Mouse (Mus musculus) midbrain, embryonic 15.5 days (tissue): ENCODE results near the gene Slc5a5. TPM values are rescaled to one million over a fixed set of nuclear protein-coding genes. Genes with fewer than 3 reads are reported as not detected.
A peak's percentile ranks its signal among the peaks of the same experiment; 100 is the strongest.

Source experiments
- ATAC-seq: fragments of 200-750 bp; cut with Nextera tagmentation; replicated peaks from 2 replicates; pipeline ENCODE4 v1.8.0; 2017; ENCODE audit warnings: moderate TSS enrichment
- H3K27ac ChIP-seq: fragments of 300-500 bp; sonication (generic); 2 replicates; pipeline ENCODE4 v1.5.1; 2015; ENCODE audit warnings: mild to moderate bottlenecking, inconsistent platforms
- H3K27me3 ChIP-seq: fragments of 300-500 bp; sonication (generic); replicated peaks from 2 replicates; pipeline ENCODE4 v1.6.1; 2015; ENCODE audit warnings: inconsistent platforms
- H3K36me3 ChIP-seq: fragments of 300-500 bp; sonication (generic); replicated peaks from 2 replicates; pipeline ENCODE4 v1.6.1; 2015; ENCODE audit warnings: inconsistent platforms
- H3K4me1 ChIP-seq: fragments of 300-500 bp; sonication (generic); 2 replicates; pipeline ENCODE4 v1.6.1; 2015; ENCODE audit warnings: inconsistent platforms
- H3K4me2 ChIP-seq: fragments of 300-500 bp; sonication (generic); 2 replicates; pipeline ENCODE4 v1.6.1; 2015; ENCODE audit warnings: inconsistent platforms, mild to moderate bottlenecking, moderate library complexity
- H3K4me3 ChIP-seq: fragments of 300-500 bp; sonication (generic); 2 replicates; pipeline ENCODE4 v1.5.1; 2015; ENCODE audit warnings: mild to moderate bottlenecking, inconsistent platforms
- H3K9ac ChIP-seq: fragments of 300-500 bp; sonication (generic); 2 replicates; pipeline ENCODE4 v1.6.1; 2015; ENCODE audit warnings: mild to moderate bottlenecking, inconsistent platforms
- H3K9me3 ChIP-seq: fragments of 300-500 bp; sonication (generic); 2 replicates; pipeline ENCODE4 v1.6.1; 2016; ENCODE audit warnings: inconsistent platforms
- WGBS: fragments of 180-500 bp; shearing (Covaris S2); methylation state at CpG from one replicate; pipeline ENCODE4 v1.1.7; 2015; ENCODE audit warnings: mixed read lengths; 5-methylcytosine and 5-hydroxymethylcytosine counted together
- polyA plus RNA-seq: library from polyadenylated mRNA; unstranded; fragments of >200 nt; fragmentation: Nextera tagmentation; extraction: Ambion mirVana; gene quantifications from 2 replicates; pipeline ENCODE4 v1.2.1, GENCODE M21; 2015

Gene Slc5a5
- polyA plus RNA-seq, 1 experiment from 2014 or later: 1.9 TPM

- 46% methylated on average over 5 of the region's 5 CpGs for WGBS
- Histone ChIP-seq H3K36me3 (no peaks in the 10 kb centered on the region), H3K27ac (no peak overlapping the region), H3K4me1 (peaks cover 8% of the 10 kb centered on the region), H3K9ac (no peak overlapping the region), H3K4me2 (no peak overlapping the region), H3K9me3 (no peaks in the 10 kb centered on the region), H3K27me3 (no peaks in the 10 kb centered on the region), H3K4me3 (no peak overlapping the region)
- no peak for ATAC-seq
These were observed 47.4 kb downstream of the Slc5a5 start for GRCm38 (mm10) chr8:70845108-70845507.

GRCm38 (mm10) chr8:70844523-70844922 lies 48.0 kb downstream of the Slc5a5 start:
- H3K27ac ChIP-seq: 0 out of 2 replicates have a peak overlapping the region, but pooled peaks have one; percentile 30

GRCm38 (mm10) chr8:70843941-70844340 lies 48.6 kb downstream of the Slc5a5 start:
- Histone ChIP-seq H3K4me1 (peaks cover 13% of the 10 kb centered on the region), H3K4me3 (no peak overlapping the region), H3K9me3 (no peaks in the 10 kb centered on the region), H3K27me3 (no peaks in the 10 kb centered on the region), H3K36me3 (no peaks in the 10 kb centered on the region), H3K27ac (no peak overlapping the region), H3K9ac (no peak overlapping the region), H3K4me2 (no peak overlapping the region)
- no peak for ATAC-seq
- WGBS: 83% methylated on average over 8 of the region's 8 CpGs

More at GRCm38 (mm10) chr8:70844523-70844922, 48.0 kb downstream of the Slc5a5 start:
- H3K9ac ChIP-seq: no peak overlapping the region
- H3K27me3 ChIP-seq: no peaks in the 10 kb centered on the region
- H3K4me2 ChIP-seq: no peak overlapping the region
- no peak for ATAC-seq
- WGBS: 4% methylated on average over 6 of the region's 6 CpGs
- H3K9me3 ChIP-seq: no peaks in the 10 kb centered on the region
- no peaks in the 10 kb centered on the region for H3K36me3 ChIP-seq
- peaks cover 11% of the 10 kb centered on the region for H3K4me1 ChIP-seq
- no peak overlapping the region for H3K4me3 ChIP-seq

- WGBS: 83% methylated on average over 5 of the region's 5 CpGs
- ATAC-seq: no peak
- Histone ChIP-seq H3K4me3 (no peak overlapping the region), H3K9me3 (no peaks in the 10 kb centered on the region), H3K36me3 (no peaks in the 10 kb centered on the region), H3K27ac (no peak overlapping the region), H3K27me3 (no peaks in the 10 kb centered on the region), H3K9ac (no peak overlapping the region), H3K4me2 (no peak overlapping the region), H3K4me1 (peaks cover 19% of the 10 kb centered on the region)
These were observed 49.3 kb downstream of the Slc5a5 start for GRCm38 (mm10) chr8:70843214-70843773.

DNA sequence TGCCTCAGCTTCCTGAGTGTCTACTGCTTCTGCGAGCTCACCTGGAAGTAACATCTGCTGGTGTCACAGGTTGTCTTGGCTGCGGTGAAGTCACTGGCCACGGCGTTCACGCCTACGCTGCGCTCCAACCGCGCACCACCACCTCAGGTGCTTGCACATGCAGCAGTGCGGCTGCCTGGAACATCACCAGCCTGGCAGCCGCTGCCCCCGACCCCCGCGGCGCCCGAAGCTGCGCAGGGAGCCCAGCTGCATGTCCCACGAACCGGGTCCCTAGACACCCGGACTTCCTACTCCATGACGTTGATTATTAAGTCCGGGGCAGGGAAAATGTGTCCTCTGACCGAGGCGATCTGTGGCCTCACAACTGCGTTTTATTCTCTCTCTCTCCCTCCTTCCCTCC lies 50.1 kb downstream of the Slc5a5 start:
- no peaks in the 10 kb centered on the region for H3K9me3 ChIP-seq
- H3K27me3 ChIP-seq: no peaks in the 10 kb centered on the region
- no peaks in the 10 kb centered on the region for H3K36me3 ChIP-seq
- ATAC-seq: no peak
- H3K4me3 ChIP-seq: no peak overlapping the region
- peaks cover 20% of the 10 kb centered on the region for H3K4me1 ChIP-seq
- no peak overlapping the region for H3K4me2 ChIP-seq
- no peak overlapping the region for H3K9ac ChIP-seq
- 74% methylated on average over 25 of the region's 25 CpGs for WGBS
- H3K27ac ChIP-seq: no peak overlapping the region

DNA sequence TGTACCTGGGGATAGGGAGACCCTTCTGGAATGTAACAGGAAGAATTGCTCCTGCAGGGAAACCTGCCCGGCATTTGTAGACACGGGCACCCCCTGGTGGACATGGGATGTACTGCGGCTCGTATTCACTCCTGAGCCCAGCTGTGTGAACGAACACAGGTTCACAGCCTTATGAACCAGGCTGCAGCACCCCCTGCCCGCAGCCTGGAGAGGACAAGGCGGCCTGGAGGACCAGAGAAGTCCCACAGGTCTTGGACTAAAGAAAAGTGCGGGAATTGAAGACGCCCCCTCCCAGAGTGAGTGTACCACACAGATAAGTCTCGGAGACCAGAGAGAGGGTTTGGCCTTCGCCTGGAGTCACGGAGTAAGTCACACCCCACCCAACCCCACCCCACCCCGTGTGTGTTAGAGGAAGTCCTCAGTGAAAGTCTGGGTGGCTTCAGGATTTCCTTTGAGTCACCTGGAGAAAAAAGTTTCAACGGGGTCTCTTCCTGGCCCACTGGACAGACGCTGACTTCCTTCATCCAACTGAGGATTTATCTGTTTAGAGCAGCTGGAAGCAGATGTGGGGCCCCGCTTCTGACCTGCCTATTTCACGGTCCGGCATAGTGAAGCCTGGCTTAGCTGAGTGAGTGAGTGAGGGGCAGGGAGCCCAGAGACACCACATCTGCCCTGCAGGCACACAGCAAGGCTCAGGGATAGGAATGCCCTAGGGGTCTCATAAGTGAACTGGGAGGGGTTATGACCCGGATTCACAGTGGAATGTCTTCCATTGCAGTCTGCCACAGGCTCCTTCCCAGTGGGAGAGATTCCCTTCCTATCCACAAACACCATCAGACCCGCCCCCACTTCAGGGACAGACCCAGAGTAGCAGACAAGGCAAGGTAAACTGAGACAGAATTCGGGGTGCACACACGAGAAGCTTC lies 51.1 kb downstream of the Slc5a5 start:
- no peak overlapping the region for H3K4me3 ChIP-seq
- no peaks in the 10 kb centered on the region for H3K36me3 ChIP-seq
- no peaks in the 10 kb centered on the region for H3K27me3 ChIP-seq
- H3K4me2 ChIP-seq: no peak overlapping the region
- H3K9ac ChIP-seq: no peak overlapping the region
- WGBS: 40% methylated on average over 22 of the region's 22 CpGs
- no peaks in the 10 kb centered on the region for H3K9me3 ChIP-seq
- no peak; the same call in 1 of the 2 replicates for ATAC-seq
- H3K27ac ChIP-seq: 0 out of 2 replicates have a peak overlapping the region, but pooled peaks have one; percentile 93
- peaks cover 20% of the 10 kb centered on the region for H3K4me1 ChIP-seq

GRCm38 (mm10) chr8:70840590-70840989 lies 52.0 kb downstream of the Slc5a5 start:
- Histone ChIP-seq H3K4me2 (no peak overlapping the region), H3K9me3 (no peaks in the 10 kb centered on the region), H3K9ac (no peak overlapping the region), H3K27ac (0 out of 2 replicates have a peak overlapping the region, but pooled peaks have one; percentile 93), H3K27me3 (no peaks in the 10 kb centered on the region), H3K4me3 (no peak overlapping the region), H3K36me3 (no peaks in the 10 kb centered on the region), H3K4me1 (peaks cover 20% of the 10 kb centered on the region)
- no peak for ATAC-seq
- 53% methylated on average over 10 of the region's 10 CpGs for WGBS

DNA sequence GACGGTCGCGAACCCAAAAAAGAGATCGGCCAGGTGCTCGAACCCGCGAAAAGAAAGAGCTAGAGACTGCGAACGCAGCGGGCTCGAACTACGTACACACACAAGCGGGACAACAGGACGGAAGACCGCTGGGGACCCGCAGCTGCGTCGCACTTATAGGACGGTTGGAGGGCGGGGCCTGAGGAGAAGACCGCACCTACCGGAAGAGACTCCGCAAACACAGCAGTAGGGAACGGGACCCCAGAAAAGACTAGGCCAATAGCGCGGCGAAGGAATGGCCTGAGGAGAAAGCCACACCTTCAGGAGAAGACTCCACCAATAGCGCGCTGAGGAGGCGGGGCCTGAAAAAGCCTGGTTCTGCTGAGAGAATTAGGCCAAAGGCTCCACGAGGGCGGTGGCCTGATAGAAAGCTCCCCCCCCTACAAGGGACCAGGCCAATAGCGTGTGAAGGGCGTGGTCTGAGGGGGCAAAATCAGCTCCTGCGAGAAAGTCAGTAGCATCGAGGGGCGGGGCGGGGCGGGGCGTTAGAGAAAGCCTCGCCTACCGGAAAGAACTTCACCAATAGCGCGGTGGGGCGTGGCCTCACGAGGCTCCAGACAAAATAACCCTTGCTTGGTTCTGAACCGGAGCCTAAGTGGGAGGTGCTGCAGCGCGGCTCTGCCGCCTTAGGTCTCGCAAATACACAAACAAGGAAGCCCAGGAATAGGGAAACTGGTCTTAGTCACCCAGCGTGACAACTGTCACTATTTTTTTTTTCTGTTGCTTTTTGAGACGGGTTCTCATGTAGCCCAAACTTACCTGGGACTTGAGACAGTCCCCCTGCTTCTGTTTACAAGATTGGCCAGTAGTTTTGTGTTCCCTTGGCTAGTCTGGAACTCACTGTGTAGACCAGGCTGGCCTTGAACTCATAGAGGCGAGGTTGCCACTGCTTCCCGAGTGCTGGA lies 52.9 kb downstream of the Slc5a5 start, which contains the start of gene Arrdc2:
Gene Arrdc2, minus strand, starts transcription at position 313 of the 944 bp plus-strand sequence.
- peak within 1 kb of the TSS; percentile 84 for H3K4me2 ChIP-seq
- peak within 1 kb of the TSS; percentile 72 for H3K4me3 ChIP-seq
- no peaks in the 10 kb centered on the region for H3K36me3 ChIP-seq
- ATAC-seq: peak; percentile 96
- no peaks in the 10 kb centered on the region for H3K9me3 ChIP-seq
- no peaks in the 10 kb centered on the region for H3K27me3 ChIP-seq
- H3K27ac ChIP-seq: peak within 1 kb of the TSS; percentile 93
- peak within 1 kb of the TSS; percentile 67 for H3K9ac ChIP-seq
- 2% methylated on average over 55 of the region's 55 CpGs for WGBS
- peaks cover 20% of the 10 kb centered on the region for H3K4me1 ChIP-seq

- H3K27me3 ChIP-seq: no peaks in the 10 kb centered on the region
- H3K36me3 ChIP-seq: no peaks in the 10 kb centered on the region
- no peaks in the 10 kb centered on the region for H3K9me3 ChIP-seq
- peak overlapping the region; percentile 67 for H3K9ac ChIP-seq
- H3K27ac ChIP-seq: peak overlapping the region; percentile 93
- 3% methylated on average over 66 of the region's 66 CpGs for WGBS
- ATAC-seq: peak; percentile 55
- H3K4me2 ChIP-seq: peak overlapping the region; percentile 84
- peak overlapping the region; percentile 72 for H3K4me3 ChIP-seq
- H3K4me1 ChIP-seq: peaks cover 20% of the 10 kb centered on the region
These were observed 53.7 kb downstream of the Slc5a5 start for GRCm38 (mm10) chr8:70838654-70839407.

DNA sequence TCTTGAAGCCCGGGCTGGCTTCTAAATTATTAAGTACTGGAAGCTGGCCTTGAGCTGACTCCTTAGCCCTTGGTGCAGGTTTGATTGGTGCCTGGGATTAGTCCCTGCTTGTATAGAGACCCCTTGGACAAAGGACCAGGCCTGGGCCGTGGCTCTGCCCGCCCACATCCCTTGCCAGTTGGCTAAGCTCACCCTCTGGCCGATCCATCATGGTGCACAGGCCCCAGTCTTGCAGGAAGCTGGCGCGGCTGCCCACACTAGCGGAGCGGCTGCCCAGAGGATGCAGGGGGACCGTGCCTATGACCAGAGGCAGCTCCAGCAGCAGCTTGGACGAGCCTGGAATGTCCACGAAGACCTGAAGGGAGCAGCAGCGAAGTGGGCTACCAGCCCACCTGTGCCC lies 55.9 kb downstream of the Slc5a5 start:
- no peaks in the 10 kb centered on the region for H3K36me3 ChIP-seq
- no peak overlapping the region for H3K27ac ChIP-seq
- 81% methylated on average over 12 of the region's 12 CpGs for WGBS
- peaks cover 20% of the 10 kb centered on the region for H3K4me1 ChIP-seq
- no peak overlapping the region for H3K4me3 ChIP-seq
- no peak overlapping the region for H3K9ac ChIP-seq
- no peak for ATAC-seq
- no peaks in the 10 kb centered on the region for H3K9me3 ChIP-seq
- H3K27me3 ChIP-seq: no peaks in the 10 kb centered on the region
- no peak overlapping the region for H3K4me2 ChIP-seq

DNA sequence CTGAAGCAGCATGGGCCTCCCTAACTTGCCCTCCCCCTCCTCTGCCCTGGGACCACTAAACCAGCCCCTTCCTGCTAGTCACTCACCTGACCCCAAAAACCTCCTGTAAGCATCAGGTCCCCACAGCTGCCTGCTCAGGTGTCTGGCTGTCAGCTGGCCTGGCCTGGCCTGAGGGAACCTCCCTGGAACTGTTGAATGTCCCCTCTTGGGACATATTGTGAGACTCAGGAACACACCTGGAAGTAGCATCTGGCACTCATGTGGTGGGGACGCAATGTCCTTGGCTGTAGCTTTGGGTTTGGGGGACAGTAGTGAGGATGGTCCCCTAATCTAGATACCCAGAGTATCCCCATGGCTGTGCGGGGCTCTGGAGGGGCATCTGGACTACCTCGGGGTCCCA lies 58.5 kb downstream of the Slc5a5 start:
- ATAC-seq: no peak
- H3K4me1 ChIP-seq: peaks cover 8% of the 10 kb centered on the region
- no peaks in the 10 kb centered on the region for H3K9me3 ChIP-seq
- no peak overlapping the region for H3K4me3 ChIP-seq
- no peaks in the 10 kb centered on the region for H3K27me3 ChIP-seq
- H3K4me2 ChIP-seq: no peak overlapping the region
- H3K27ac ChIP-seq: no peak overlapping the region
- 100% methylated on average over 3 of the region's 3 CpGs for WGBS
- H3K9ac ChIP-seq: no peak overlapping the region
- no peaks in the 10 kb centered on the region for H3K36me3 ChIP-seq
